Mouse (Mus musculus): ENCODE data around the gene Fkbp7.
A peak's percentile ranks its signal among the peaks of the same experiment; 100 is the strongest.
"Not testable (repeated sequence)": the region's sequence is repeated elsewhere in the genome, so short reads cannot be mapped to it uniquely, and the experiment has no call there.

Gene Fkbp7

DNA sequence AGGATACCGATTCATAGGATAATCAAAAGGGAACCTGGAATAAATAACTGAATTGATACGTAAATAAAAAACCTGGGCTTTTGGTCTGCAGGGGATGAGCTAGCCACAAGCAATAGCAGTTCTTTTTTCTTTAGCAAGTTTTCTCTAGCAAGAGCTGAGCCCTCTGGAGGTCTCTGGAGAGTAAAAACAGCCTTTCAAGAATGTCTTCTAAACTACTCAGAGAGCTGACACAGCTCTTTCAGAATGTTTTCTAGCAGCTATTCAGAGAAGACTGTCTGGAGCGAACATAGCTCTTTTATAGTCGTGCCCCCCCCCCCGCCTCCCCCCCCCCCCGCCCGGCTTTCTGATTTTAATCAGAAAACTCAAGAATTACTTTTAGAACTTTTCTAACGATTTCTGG is 13.5 kb downstream of the Fkbp7 start:
- DNase-seq: no peak

- no peak for DNase-seq
These were observed 14.4 kb downstream of the Fkbp7 start for GRCm38 (mm10) chr2:76658551-76658950.

DNA sequence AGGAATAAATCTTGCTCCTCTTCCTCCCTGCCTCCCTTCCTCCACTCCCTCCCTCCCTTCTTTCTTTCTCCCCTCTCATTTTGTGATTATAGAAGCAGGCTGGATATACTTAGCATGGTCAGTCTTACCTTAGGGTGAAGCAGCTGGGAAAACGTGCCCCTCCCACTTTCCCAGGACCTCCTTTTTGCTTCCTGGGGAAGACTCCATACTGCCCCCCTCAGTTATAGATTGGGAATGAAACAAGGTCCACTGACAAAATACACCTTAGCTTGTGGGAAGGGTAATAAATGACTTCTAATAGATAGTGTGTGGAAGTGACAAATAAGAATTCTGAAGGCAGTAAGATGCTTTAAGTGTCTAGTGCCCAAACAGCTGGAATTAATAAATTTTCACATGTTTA is 16.9 kb downstream of the Fkbp7 start:
- DNase-seq: no peak

DNA sequence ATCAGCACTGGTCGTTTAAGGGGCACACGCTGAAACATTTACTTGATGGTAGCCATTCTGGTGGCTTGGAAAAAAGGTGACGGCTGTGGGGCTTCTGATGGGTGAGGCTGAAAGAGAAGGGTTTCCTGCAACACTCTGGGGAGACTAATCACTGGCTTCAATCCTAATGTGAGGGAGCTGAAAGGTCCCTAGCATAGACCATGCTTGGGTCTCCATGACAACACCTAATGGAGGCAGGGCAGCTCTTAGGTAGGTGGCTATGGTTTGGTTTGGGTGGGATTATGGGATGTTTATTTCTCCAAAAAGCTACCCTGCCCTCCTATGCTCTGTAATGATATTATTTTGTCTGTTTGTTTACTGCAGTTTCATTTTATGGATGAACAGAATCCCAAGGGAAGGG is 17.5 kb downstream of the Fkbp7 start:
- DNase-seq: no peak

- no peak for DNase-seq
These were observed 18.3 kb downstream of the Fkbp7 start for GRCm38 (mm10) chr2:76654646-76655045.

DNA sequence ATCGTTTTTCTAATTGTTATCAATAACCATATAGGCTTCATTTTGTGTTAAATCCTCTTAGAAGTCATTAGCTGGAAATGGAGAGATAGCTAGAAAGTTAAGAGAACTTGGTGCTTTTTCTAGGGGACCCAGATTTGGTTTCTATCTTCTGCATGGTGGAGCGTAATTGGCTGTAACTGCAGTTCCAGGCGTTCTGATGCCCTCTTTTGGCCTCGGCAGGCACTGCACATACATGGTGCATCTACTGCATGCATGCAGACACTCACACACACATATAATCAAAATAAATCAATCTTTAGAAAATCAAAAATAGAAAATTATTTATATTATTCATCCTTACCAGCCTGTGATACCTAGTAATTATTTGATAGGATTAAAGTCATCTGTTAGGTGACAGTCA is 19.8 kb downstream of the Fkbp7 start:
- DNase-seq: no peak

GRCm38 (mm10) chr2:76648666-76649141 is 24.2 kb downstream of the Fkbp7 start:
- DNase-seq: no peak

DNA sequence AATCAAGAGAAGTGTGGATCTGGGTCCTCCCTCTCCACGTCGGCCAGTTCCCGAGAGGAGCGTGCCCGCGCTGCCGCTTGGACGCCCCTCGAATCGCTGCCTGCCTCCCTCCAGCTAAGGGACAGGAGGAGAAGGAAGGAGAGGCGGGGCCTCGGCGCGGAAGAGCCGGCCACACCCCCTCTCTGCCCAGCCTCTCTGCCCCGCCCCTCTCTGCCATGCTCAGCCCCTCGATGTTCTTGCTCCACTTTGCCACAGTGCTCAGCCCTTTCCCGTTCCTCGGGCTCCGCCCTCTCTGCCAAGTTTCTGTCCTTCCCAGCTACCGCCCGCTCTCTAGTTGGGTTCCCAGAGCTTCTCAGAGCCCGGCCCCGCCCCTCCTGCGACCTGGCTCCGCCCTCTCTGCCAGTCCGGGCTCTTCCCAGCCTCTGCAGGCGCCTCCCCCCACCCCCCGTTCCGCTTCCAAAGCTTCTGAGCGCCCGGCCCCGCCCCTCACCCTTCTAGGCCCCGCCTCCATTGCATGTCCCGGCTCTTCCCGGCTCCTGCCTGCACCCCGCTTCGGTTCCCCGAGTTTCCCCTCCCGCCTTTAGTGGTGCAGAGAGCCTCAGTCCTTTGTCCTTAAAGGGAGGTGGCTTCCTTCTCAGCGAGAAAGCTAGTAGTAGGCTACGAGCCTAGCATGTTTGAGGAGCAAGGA is 24.9 kb downstream of the Fkbp7 start, which contains the start of the genes Prkra and Pjvk:
Gene Prkra, minus strand, starts transcription at position 133 of the 688 bp plus-strand sequence.
Gene Pjvk, plus strand, starts transcription at position 594 of the 688 bp plus-strand sequence.
- peak; percentile 94 for DNase-seq

DNA sequence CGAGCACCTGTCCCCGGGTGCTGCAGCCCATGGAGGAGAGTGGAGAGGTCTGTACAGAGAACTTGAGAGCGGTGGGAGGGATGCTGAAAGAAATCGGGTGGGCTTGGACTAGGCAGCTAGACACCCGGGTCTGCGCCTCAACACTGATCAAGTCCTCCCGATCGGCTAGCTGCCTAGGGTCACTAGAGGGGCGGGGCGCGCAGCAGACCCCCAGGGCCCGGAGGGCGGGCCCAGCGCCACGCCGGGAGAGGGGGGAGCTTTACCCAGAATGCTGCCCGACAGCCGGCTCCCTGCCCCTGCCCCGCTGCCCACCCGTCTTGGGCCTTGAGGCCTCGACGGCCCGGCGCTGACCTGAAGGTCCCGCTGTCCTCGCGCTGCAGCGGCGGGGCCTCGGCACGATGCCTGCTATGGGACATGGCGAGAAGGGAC is 25.5 kb downstream of the Fkbp7 start:
- DNase-seq: no peak

- no peak for DNase-seq
These were observed 29.1 kb downstream of the Fkbp7 start for GRCm38 (mm10) chr2:76643801-76644200.

DNA sequence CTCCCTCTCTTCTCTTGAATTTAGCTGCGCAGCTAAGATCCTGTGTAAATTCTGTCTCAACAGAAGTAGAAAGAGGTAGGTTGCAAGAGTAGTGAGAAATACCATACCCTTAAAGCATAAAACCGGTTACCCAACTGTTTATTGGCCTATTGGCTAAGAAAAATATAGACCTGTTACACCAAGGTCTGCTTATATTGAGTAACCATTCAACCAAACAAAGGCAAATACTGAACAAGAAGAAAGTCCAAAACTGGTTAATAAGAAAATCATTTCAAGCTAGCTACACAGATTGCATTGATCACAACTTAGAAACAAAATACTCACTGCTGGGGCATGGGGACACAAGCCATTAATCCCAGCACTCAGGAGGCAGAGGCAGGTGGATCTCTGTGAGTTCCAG is 33.3 kb downstream of the Fkbp7 start:
- DNase-seq: no peak

GRCm38 (mm10) chr2:76631600-76631999 is 41.3 kb downstream of the Fkbp7 start:
- no peak for DNase-seq

- no peak for DNase-seq
These were observed 42.6 kb downstream of the Fkbp7 start for GRCm38 (mm10) chr2:76630293-76630692.

GRCm38 (mm10) chr2:76622316-76622715 is 50.6 kb downstream of the Fkbp7 start:
- not testable (repeated sequence) for DNase-seq

GRCm38 (mm10) chr2:76621724-76622123 is 51.2 kb downstream of the Fkbp7 start:
- no peak for DNase-seq

DNA sequence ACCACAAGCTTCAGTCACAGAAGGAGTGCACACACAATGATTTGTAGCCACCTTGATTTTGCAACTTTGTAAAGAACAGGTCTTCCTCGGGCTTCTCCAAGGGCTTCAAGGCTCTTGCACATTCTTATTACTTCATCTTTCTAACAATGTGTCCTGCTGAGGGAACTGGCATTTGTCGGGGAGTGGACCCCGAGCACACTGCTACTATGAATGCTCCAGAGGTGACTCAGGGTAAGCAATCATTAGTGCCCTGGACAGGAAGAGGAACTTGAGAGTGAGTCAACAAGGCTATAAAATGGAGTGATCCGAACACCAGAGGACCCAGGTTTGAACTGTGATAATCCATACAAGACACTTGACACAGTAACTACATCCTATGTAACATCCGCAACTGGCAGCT is 52.7 kb downstream of the Fkbp7 start:
- no peak for DNase-seq

- peak; percentile 11 for DNase-seq
These were observed 54.8 kb downstream of the Fkbp7 start for GRCm38 (mm10) chr2:76618078-76618477.
